Mouse (Mus musculus) hindbrain, embryonic 16.5 days (tissue): Measurements from ENCODE around the gene Cdkal1. TPM values are rescaled to one million over a fixed set of nuclear protein-coding genes. Genes with fewer than 3 reads are reported as not detected.
A peak's percentile ranks its signal among the peaks of the same experiment; 100 is the strongest.

Experiments used
- ATAC-seq: fragments of 200-750 bp; cut with Nextera tagmentation; 2 replicates; pipeline ENCODE4 v1.8.0; 2017; ENCODE audit warnings: moderate TSS enrichment, moderate library complexity
- H3K27ac ChIP-seq: fragments of 300-500 bp; sonication (generic); 2 replicates; pipeline ENCODE4 v1.5.1; 2014; ENCODE audit warnings: low read depth, mild to moderate bottlenecking, control low read depth, low read length, moderate library complexity
- H3K27me3 ChIP-seq: fragments of 300-500 bp; sonication (generic); replicated peaks from 2 replicates; pipeline ENCODE4 v1.6.1; 2014; ENCODE audit warnings: low read length; ENCODE audit not compliant: control insufficient read depth, insufficient read depth
- H3K36me3 ChIP-seq: fragments of 300-500 bp; sonication (generic); 2 replicates; pipeline ENCODE4 v1.6.1; 2014; ENCODE audit warnings: mild to moderate bottlenecking, low read length, moderate library complexity, mixed read lengths; ENCODE audit not compliant: control insufficient read depth, insufficient read depth
- H3K4me1 ChIP-seq: fragments of 300-500 bp; sonication (generic); 2 replicates; pipeline ENCODE4 v1.6.1; 2014; ENCODE audit warnings: low read depth, low read length; ENCODE audit not compliant: control insufficient read depth, insufficient read depth
- H3K4me2 ChIP-seq: fragments of 300-500 bp; sonication (generic); 2 replicates; pipeline ENCODE4 v1.6.1; 2014; ENCODE audit warnings: mild to moderate bottlenecking, low read length, control low read depth, moderate library complexity
- H3K4me3 ChIP-seq: fragments of 300-500 bp; sonication (generic); 2 replicates; pipeline ENCODE4 v1.5.1; 2014; ENCODE audit warnings: mild to moderate bottlenecking, low read length, control low read depth, moderate library complexity
- H3K9ac ChIP-seq: fragments of 300-500 bp; sonication (generic); 2 replicates; pipeline ENCODE4 v1.6.1; 2014; ENCODE audit warnings: low read depth, mild to moderate bottlenecking, control low read depth, low read length, moderate library complexity
- H3K9me3 ChIP-seq: fragments of 300-500 bp; sonication (generic); 2 replicates; pipeline ENCODE4 v1.6.1; 2014; ENCODE audit warnings: mild to moderate bottlenecking, low read length, moderate library complexity; ENCODE audit not compliant: control insufficient read depth
- WGBS: fragments of 180-500 bp; shearing (Covaris S2); extraction: QIAGEN DNeasy Blood & Tissue Kit; methylation state at CpG from one replicate; pipeline ENCODE4 v1.1.7; 2014; 5-methylcytosine and 5-hydroxymethylcytosine counted together
- polyA plus RNA-seq: library from polyadenylated mRNA; unstranded; fragments of >200 nt; fragmentation: Nextera tagmentation; extraction: Ambion mirVana; gene quantifications from 2 replicates; pipeline ENCODE4 v1.2.1, GENCODE M21; 2015

Cdkal1 gene
- 19.4 and 20.9 TPM in 2 replicates for polyA plus RNA-seq

- WGBS, result under 1% methylated on average over 33 of the region's 33 CpGs
- Histone ChIP-seq H3K27ac (peak within 1 kb of the TSS; percentile 84), H3K4me3 (peak within 1 kb of the TSS; percentile 84), H3K4me1 (peaks cover 11% of the 10 kb centered on the region), H3K36me3 (no peaks in the 10 kb centered on the region), H3K9ac (peak within 1 kb of the TSS; percentile 79), H3K27me3 (no peaks in the 10 kb centered on the region), H3K9me3 (no peaks in the 10 kb centered on the region), H3K4me2 (peak within 1 kb of the TSS; percentile 84)
- ATAC-seq, result peak; percentile 93
Observed at GRCm38 (mm10) chr13:29855281-29856031, at the start of gene Cdkal1. TSS of gene Cdkal1 (minus strand) at chr13:29855674.

- Histone ChIP-seq H3K4me3 (no peak overlapping the region), H3K9ac (no peak overlapping the region), H3K4me1 (no peaks in the 10 kb centered on the region), H3K27me3 (no peaks in the 10 kb centered on the region), H3K4me2 (no peak overlapping the region), H3K9me3 (peaks cover 13% of the 10 kb centered on the region), H3K36me3 (peaks cover 14% of the 10 kb centered on the region), H3K27ac (no peak overlapping the region)
- 100% methylated on average over 1 of the region's 1 CpGs for WGBS
- no peak for ATAC-seq
Observed at GRCm38 (mm10) chr13:29903341-29903740, 47.9 kb upstream of the Cdkal1 start.

DNA sequence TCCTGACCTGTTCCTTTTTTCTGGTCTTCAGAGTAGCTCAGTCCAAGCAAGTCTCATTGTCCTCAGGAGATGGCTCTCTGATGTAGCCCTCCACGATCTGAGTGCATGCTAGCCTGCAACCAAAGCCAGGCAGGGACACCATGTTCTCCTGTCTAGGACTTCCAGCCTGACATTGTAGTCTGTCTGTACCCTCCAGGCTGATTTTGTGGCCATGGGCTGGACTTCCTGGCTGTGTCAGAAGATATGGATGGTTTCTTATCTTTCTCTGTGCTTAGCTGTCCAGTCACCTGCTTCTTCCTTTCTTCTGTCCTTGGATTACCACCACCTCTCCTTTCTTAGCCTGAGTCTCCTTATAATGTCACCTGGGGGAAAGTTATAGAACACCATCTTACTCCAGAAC is 47.2 kb upstream of the Cdkal1 start:
- Histone ChIP-seq H3K9me3 (peaks cover 13% of the 10 kb centered on the region), H3K27ac (no peak overlapping the region), H3K36me3 (peaks cover 10% of the 10 kb centered on the region), H3K27me3 (no peaks in the 10 kb centered on the region), H3K4me2 (no peak overlapping the region), H3K4me3 (no peak overlapping the region), H3K4me1 (no peaks in the 10 kb centered on the region), H3K9ac (no peak overlapping the region)
- ATAC-seq, result no peak
- 94% methylated on average over 1 of the region's 1 CpGs for WGBS

GRCm38 (mm10) chr13:29901641-29902040 is 46.2 kb upstream of the Cdkal1 start:
- peaks cover 10% of the 10 kb centered on the region for H3K36me3 ChIP-seq
- WGBS, result 81% methylated on average over 4 of the region's 4 CpGs
- H3K27ac ChIP-seq, result no peak overlapping the region
- H3K9ac ChIP-seq, result no peak overlapping the region
- no peaks in the 10 kb centered on the region for H3K27me3 ChIP-seq
- H3K4me2 ChIP-seq, result no peak overlapping the region
- H3K9me3 ChIP-seq, result peaks cover 13% of the 10 kb centered on the region
- no peak for ATAC-seq
- H3K4me3 ChIP-seq, result no peak overlapping the region
- H3K4me1 ChIP-seq, result no peaks in the 10 kb centered on the region

DNA sequence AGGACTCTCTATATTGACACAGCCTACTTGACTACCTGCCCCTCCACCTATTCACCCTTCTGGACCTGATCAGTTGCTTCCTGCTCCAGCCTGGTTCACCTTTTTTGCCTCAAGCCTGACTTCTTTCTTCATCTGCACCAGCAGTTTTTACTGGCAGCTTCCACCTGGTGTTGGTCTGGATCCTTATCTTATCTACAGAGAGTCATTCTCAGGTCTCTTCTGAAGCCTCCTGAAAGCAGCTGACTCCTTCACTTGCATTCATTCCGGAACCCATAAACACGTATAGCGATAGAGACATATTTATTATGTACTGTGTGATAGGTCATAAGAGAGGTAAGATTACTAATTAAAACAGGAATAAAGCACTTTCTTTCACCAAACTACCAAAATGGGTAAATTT is 11.3 kb upstream of the Cdkal1 start:
- no peaks in the 10 kb centered on the region for H3K9me3 ChIP-seq
- WGBS, result 95% methylated on average over 3 of the region's 3 CpGs
- no peak for ATAC-seq
- no peak overlapping the region for H3K4me2 ChIP-seq
- H3K4me1 ChIP-seq, result no peaks in the 10 kb centered on the region
- H3K4me3 ChIP-seq, result no peak overlapping the region
- H3K36me3 ChIP-seq, result no peaks in the 10 kb centered on the region
- H3K9ac ChIP-seq, result no peak overlapping the region
- no peaks in the 10 kb centered on the region for H3K27me3 ChIP-seq
- no peak overlapping the region for H3K27ac ChIP-seq

GRCm38 (mm10) chr13:29864331-29864730 is 8.9 kb upstream of the Cdkal1 start:
- no peak for ATAC-seq
- no peaks in the 10 kb centered on the region for H3K36me3 ChIP-seq
- H3K9ac ChIP-seq, result no peak overlapping the region
- WGBS, result 68% methylated on average over 6 of the region's 6 CpGs
- H3K9me3 ChIP-seq, result no peaks in the 10 kb centered on the region
- H3K4me2 ChIP-seq, result no peak overlapping the region
- H3K4me3 ChIP-seq, result no peak overlapping the region
- H3K4me1 ChIP-seq, result no peaks in the 10 kb centered on the region
- H3K27me3 ChIP-seq, result no peaks in the 10 kb centered on the region
- H3K27ac ChIP-seq, result no peak overlapping the region

DNA sequence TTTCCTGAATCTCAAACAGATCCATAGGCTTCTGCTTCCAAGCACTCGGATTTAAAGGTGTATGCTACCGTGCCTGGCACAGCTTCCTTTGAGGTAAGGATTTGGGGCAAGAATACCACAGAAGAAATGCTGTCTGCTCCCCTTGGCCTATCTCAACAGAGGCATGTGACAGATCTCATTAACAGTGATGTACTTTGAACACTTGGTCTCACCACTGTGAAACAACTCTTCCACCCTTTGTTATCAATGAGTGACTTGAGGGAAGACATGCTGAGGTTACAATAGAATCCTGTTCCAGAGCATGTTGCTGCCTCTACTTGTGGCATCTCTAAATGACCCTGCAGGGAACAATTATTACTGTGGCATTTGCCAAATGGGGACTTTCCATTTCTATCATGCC is 4.6 kb upstream of the Cdkal1 start:
- Histone ChIP-seq H3K27me3 (no peaks in the 10 kb centered on the region), H3K9me3 (no peaks in the 10 kb centered on the region), H3K4me3 (no peak overlapping the region), H3K9ac (no peak overlapping the region), H3K4me1 (no peaks in the 10 kb centered on the region), H3K36me3 (no peaks in the 10 kb centered on the region), H3K27ac (no peak overlapping the region), H3K4me2 (no peak overlapping the region)
- WGBS, result 77% methylated on average over 2 of the region's 2 CpGs
- ATAC-seq, result no peak

GRCm38 (mm10) chr13:29857436-29857835 is 2.0 kb upstream of the Cdkal1 start:
- ATAC-seq, result 0 out of 2 replicates have a peak, but pooled peaks have one; percentile 55
- Histone ChIP-seq H3K27me3 (no peaks in the 10 kb centered on the region), H3K27ac (no peak overlapping the region), H3K9ac (no peak overlapping the region), H3K4me2 (no peak overlapping the region), H3K4me3 (no peak overlapping the region), H3K9me3 (no peaks in the 10 kb centered on the region), H3K36me3 (no peaks in the 10 kb centered on the region), H3K4me1 (peaks cover 11% of the 10 kb centered on the region)
- WGBS, result 24% methylated on average over 4 of the region's 4 CpGs

- ATAC-seq, result no peak
- H3K9ac ChIP-seq, result peak overlapping the region; percentile 79
- H3K27me3 ChIP-seq, result no peaks in the 10 kb centered on the region
- H3K36me3 ChIP-seq, result no peaks in the 10 kb centered on the region
- H3K4me1 ChIP-seq, result peaks cover 11% of the 10 kb centered on the region
- no peaks in the 10 kb centered on the region for H3K9me3 ChIP-seq
- H3K4me2 ChIP-seq, result peak overlapping the region; percentile 84
- H3K27ac ChIP-seq, result peak overlapping the region; percentile 84
- 2% methylated on average over 5 of the region's 5 CpGs for WGBS
- H3K4me3 ChIP-seq, result peak overlapping the region; percentile 84
Observed at GRCm38 (mm10) chr13:29854876-29855275, 598 bp downstream of the Cdkal1 start.
